Mouse (Mus musculus) cerebellum, postnatal 14 days (tissue): ENCODE measurements at regions not wholly inside any gene's neighbourhood (a gene's known extent, or its start where the extent isn't known, plus 50 kb on each side); places are given as distances from the start of the nearest gene placed in this dataset.
A peak's percentile ranks its signal among the peaks of the same experiment; 100 is the strongest.

ENCODE experiments used
- DNase-seq, 2 experiments: peaks; one replicate each; pipeline ENCODE4 v3.0.0; 2021; ENCODE audit warnings: mixed read lengths in 2 of 2

GRCm38 (mm10) chr6:147199955-147200354 is 64.0 kb downstream of the Pthlh start:
- no peak for DNase-seq

- DNase-seq: no peak
These were observed 64.6 kb downstream of the Pthlh start for GRCm38 (mm10) chr6:147199411-147199810.

GRCm38 (mm10) chr6:147196432-147196831 is 67.6 kb downstream of the Pthlh start:
- DNase-seq: peak; percentile 2 to 12

- no peak for DNase-seq
These were observed 68.7 kb downstream of the Pthlh start for GRCm38 (mm10) chr6:147195277-147195676.

- no peak for DNase-seq
These were observed 76.3 kb downstream of the Pthlh start for GRCm38 (mm10) chr6:147187710-147188109.

- DNase-seq: no peak
These were observed 85.7 kb downstream of the Pthlh start for GRCm38 (mm10) chr6:147178276-147178675.

GRCm38 (mm10) chr6:147176176-147176575 is 85.0 kb downstream of the Klhl42 start:
- no peak for DNase-seq
